Mouse (Mus musculus) hindbrain, embryonic 14.5 days (tissue): ENCODE measurements around the gene Mrvi1. TPM values are rescaled to one million over a fixed set of nuclear protein-coding genes. Genes with fewer than 3 reads are reported as not detected.

ENCODE experiments used
- ATAC-seq: fragments of 200-750 bp; cut with Nextera tagmentation; 2 replicates; pipeline ENCODE4 v1.8.0; 2017; ENCODE audit warnings: moderate number of reproducible peaks, mild to moderate bottlenecking, moderate TSS enrichment, moderate library complexity; ENCODE audit not compliant: low FRiP score
- DNase-seq: peaks from one replicate; pipeline ENCODE4 v3.0.0-alpha.2; 2015; ENCODE audit warnings: low spot score
- H3K27ac ChIP-seq: fragments of 300-500 bp; sonication (generic); 2 replicates; pipeline ENCODE4 v1.5.1; 2014; ENCODE audit warnings: mild to moderate bottlenecking, moderate library complexity
- H3K27me3 ChIP-seq: fragments of 300-500 bp; sonication (generic); 2 replicates; pipeline ENCODE4 v1.6.1; 2014; ENCODE audit warnings: mild to moderate bottlenecking, low read length, mixed read lengths; ENCODE audit not compliant: control insufficient read depth, insufficient read depth
- H3K36me3 ChIP-seq: fragments of 300-500 bp; sonication (generic); replicated peaks from 2 replicates; pipeline ENCODE4 v1.6.1; 2014; ENCODE audit not compliant: control insufficient read depth, insufficient read depth
- H3K4me1 ChIP-seq: fragments of 300-500 bp; sonication (generic); replicated peaks from 2 replicates; pipeline ENCODE4 v1.6.1; 2014; ENCODE audit warnings: antibody characterized with exemption, low read length, mixed read lengths; ENCODE audit not compliant: control insufficient read depth, insufficient read depth
- H3K4me2 ChIP-seq: fragments of 300-500 bp; sonication (generic); replicated peaks from 2 replicates; pipeline ENCODE4 v1.6.1; 2014; ENCODE audit warnings: mild to moderate bottlenecking, moderate library complexity
- H3K4me3 ChIP-seq: fragments of 300-500 bp; sonication (generic); replicated peaks from 2 replicates; pipeline ENCODE4 v1.5.1; 2014; ENCODE audit warnings: mild to moderate bottlenecking, low read length
- H3K9ac ChIP-seq: fragments of 300-500 bp; sonication (generic); 2 replicates; pipeline ENCODE4 v1.6.1; 2014
- H3K9me3 ChIP-seq: fragments of 300-500 bp; sonication (generic); 2 replicates; pipeline ENCODE4 v1.6.1; 2016; ENCODE audit warnings: low read length; ENCODE audit not compliant: control insufficient read depth
- WGBS: fragments of 180-500 bp; shearing (Covaris S2); extraction: QIAGEN DNeasy Blood & Tissue Kit; methylation state at CpG from one replicate; pipeline ENCODE4 v1.1.7; 2014; 5-methylcytosine and 5-hydroxymethylcytosine counted together
- polyA plus RNA-seq: library from polyadenylated mRNA; unstranded; fragments of >200 nt; fragmentation: Nextera tagmentation; extraction: Ambion mirVana; gene quantifications from 2 replicates; pipeline ENCODE4 v1.2.1, GENCODE M21; 2014

The Mrvi1 gene
- polyA plus RNA-seq, 1 experiment from 2014 or later, result 1.8 TPM

DNA sequence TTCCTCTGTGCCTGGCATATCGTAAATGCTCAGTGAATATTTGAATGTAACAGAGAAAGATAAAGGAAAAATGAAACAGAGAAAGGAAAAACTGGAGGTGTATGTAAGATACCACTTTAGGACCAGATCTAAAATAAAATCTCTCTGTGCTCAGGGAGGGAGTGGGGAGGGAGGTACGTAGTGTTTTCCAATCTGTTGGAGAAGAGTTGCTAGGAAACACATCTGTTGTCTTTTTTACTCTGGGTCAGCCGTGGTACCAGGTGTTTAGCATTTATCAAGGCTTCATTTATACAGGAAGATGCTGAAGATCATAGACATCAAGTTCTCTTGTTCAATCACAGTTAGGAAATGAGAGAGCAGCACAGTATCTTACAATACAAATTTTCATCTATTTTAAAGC lies 127.7 kb downstream of the Mrvi1 start:
- no peaks in the 10 kb centered on the region for H3K4me1 ChIP-seq
- ATAC-seq (no peak), DNase-seq (no peak)

DNA sequence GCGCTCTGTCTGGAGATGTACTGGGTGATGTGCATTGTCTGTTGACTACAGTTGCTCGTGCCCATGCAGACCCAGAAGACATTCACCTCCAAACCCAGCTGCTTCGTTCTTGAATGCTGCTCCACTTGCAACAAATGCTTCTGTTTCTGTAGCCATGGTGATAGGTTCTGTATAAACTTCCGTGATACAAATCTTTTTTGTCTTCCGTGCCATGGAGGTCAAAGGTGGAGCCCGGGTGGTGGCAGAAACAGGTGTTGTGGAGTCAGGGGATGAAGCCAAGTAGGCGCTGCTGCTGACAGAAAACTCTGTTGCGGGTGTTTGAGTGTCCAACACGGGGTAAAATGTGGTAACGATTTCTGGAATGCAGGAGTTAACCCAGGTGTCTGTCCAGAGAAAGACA lies 128.7 kb downstream of the Mrvi1 start:
- Histone ChIP-seq H3K4me3 (no peak overlapping the region), H3K4me2 (no peak overlapping the region), H3K9ac (no peak overlapping the region), H3K9me3 (no peaks in the 10 kb centered on the region), H3K27me3 (no peaks in the 10 kb centered on the region), H3K4me1 (no peaks in the 10 kb centered on the region), H3K36me3 (no peaks in the 10 kb centered on the region), H3K27ac (no peak overlapping the region)
- ATAC-seq (no peak), DNase-seq (no peak)
- 61% methylated on average over 10 of the region's 10 CpGs for WGBS

More for the DNA sequence above, 127.7 kb downstream of the Mrvi1 start:
- H3K9ac ChIP-seq, result no peak overlapping the region
- no peaks in the 10 kb centered on the region for H3K27me3 ChIP-seq
- H3K36me3 ChIP-seq, result no peaks in the 10 kb centered on the region
- no peak overlapping the region for H3K4me3 ChIP-seq
- WGBS, result 54% methylated on average over 3 of the region's 3 CpGs
- no peaks in the 10 kb centered on the region for H3K9me3 ChIP-seq
- no peak overlapping the region for H3K27ac ChIP-seq
- no peak overlapping the region for H3K4me2 ChIP-seq

DNA sequence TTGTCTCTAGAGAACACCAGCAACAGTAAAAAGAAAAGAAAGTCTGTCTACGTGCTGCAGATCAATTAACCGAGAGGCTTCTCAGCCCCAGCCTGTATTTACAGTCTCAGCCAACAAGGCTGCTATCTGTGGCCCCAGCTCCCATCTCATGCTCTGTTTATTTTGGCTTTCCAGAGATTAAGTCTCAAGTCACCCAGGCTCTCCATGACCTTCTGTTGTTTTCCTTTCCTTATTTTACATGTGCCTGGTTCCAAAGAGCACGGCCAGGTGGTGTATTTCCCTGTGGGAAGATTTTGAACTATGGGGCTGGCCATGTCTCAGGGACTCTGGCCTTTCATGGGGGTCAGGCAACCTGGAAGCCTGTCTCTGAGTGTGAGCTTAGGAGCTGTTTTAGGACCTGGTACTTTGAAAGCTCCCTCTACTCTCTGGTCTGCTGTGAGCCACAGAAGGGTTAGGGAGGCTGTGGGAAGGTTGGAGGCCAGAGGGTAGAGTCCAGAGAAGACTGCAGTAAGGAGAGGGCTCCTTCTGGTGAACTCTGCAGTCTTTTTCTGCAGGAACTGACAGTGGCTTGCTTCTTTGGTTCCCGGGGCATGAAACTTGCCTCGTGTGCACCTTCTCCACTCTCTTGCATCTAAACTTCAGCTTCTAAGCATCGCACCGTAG lies 130.6 kb downstream of the Mrvi1 start:
- no peak for ATAC-seq
- 82% methylated on average over 7 of the region's 7 CpGs for WGBS
- H3K4me1 ChIP-seq, result no peaks in the 10 kb centered on the region

DNA sequence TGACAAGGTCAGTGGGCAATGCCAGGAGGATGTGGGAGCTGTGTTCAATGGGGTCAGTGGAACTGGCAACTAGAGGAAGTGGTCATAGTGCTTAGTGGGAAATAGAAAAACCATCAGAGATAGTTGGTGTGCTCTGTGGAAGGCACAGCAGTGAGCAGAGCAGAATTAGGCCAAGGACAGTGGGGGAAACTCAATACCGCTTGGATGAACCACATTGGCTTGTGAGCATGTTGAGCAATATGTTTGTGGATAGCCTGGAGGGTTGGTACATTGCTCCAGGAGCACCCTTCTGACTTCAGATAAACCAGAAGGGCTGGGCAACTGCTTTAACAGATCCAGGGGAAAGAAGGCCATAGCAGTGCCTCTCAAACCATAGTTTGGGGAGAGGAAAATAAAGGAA lies 133.9 kb downstream of the Mrvi1 start:
- H3K27me3 ChIP-seq, result no peaks in the 10 kb centered on the region
- DNase-seq (no peak), ATAC-seq (no peak)
- no peak overlapping the region for H3K4me2 ChIP-seq
- H3K36me3 ChIP-seq, result no peaks in the 10 kb centered on the region
- no peak overlapping the region for H3K27ac ChIP-seq
- no peaks in the 10 kb centered on the region for H3K9me3 ChIP-seq
- peaks cover 3% of the 10 kb centered on the region; the same call in 1 of the 2 replicates for H3K4me1 ChIP-seq
- no peak overlapping the region for H3K9ac ChIP-seq
- 93% methylated on average over 1 of the region's 1 CpGs for WGBS
- H3K4me3 ChIP-seq, result no peak overlapping the region

More for the DNA sequence above, 130.6 kb downstream of the Mrvi1 start:
- DNase-seq, result no peak
- Histone ChIP-seq H3K4me3 (no peak overlapping the region), H3K27ac (no peak overlapping the region), H3K4me2 (no peak overlapping the region), H3K9ac (no peak overlapping the region), H3K9me3 (no peaks in the 10 kb centered on the region), H3K27me3 (no peaks in the 10 kb centered on the region), H3K36me3 (no peaks in the 10 kb centered on the region)

DNA sequence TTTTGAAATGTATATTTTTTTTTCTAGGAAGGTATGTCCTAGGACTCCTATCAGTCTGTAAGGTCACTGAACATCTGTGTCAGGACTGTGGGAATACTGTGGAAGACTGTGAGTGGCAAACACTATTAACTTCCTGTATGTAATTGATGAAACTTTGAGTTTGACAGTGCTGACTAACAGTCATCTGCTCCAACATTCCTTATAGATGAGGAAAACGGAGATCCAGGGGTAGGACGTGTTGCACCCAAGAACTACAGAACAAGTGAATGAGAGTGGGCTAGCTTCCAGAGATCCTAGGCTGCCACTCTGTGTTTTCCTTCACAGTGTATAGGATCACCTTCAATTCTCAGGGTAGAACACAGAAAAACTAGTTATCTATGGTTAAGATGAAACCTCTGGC lies 134.9 kb downstream of the Mrvi1 start:
- no peaks in the 10 kb centered on the region for H3K9me3 ChIP-seq
- no peak for DNase-seq

DNA sequence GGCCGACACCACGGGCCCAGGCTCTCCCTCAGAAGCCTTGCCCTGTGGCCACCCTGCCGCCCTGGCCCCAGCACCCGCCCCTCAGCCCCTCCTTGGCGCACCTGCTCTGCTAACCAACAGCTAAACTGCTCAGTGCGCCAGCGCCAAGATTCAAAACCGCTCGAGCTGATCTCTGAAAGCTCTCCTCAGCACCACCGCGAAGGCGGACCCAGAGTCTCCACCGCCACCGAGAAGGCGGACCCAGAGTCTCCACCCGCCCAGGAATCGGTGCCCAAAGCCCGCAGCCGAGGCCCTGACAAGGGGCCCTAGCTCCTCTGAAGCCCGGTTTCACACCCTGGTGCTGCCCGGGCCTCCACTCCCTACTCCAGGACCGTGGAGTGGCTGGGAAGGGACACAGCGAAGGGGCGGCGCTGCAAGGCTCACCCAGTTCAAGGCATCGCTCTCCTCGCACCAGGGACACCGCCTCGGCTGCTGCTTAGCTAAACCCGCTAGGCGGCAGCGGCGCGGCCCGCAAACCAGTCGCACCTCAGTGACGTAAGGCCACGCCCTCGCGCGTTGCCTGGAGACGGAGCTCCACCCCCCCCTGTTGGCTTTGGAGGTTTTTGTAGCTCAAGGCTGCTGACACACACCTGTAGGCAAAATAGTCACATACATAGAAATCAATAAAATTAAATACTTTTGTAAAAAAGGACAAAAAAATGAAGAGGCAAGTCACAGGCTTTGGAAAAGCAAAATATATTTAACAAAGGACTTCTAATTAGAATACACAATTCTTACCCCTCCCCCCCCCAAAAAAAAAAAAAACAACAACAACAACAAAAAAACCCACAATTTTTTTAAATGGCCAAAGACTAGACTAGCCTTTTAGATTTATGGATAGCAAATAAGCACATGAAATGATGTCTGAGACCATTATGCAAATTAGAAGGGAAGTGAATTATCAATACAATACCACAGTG lies 138.1 kb downstream of the Mrvi1 start, which contains the start of gene Rnf141:
Gene Rnf141 (minus strand): TSS at position 542 of the 959 bp plus-strand sequence.
- H3K4me3 ChIP-seq, result peak within 1 kb of the TSS; percentile 65
- H3K9ac ChIP-seq, result peak within 1 kb of the TSS; percentile 83
- ATAC-seq (peak; percentile 94), DNase-seq (peak; percentile 97)
- peak within 1 kb of the TSS; percentile 85 for H3K4me2 ChIP-seq
- H3K4me1 ChIP-seq, result peaks cover 6% of the 10 kb centered on the region; the same call in 1 of the 2 replicates
- H3K27ac ChIP-seq, result peak within 1 kb of the TSS; percentile 85
- no peaks in the 10 kb centered on the region for H3K9me3 ChIP-seq
- WGBS, result under 1% methylated on average over 42 of the region's 42 CpGs
- H3K27me3 ChIP-seq, result no peaks in the 10 kb centered on the region
- no peaks in the 10 kb centered on the region for H3K36me3 ChIP-seq

More for the DNA sequence above, 134.9 kb downstream of the Mrvi1 start:
- Histone ChIP-seq H3K4me3 (no peak overlapping the region), H3K4me1 (peaks cover 6% of the 10 kb centered on the region; the same call in 1 of the 2 replicates), H3K4me2 (no peak overlapping the region), H3K9ac (no peak overlapping the region), H3K27ac (no peak overlapping the region), H3K27me3 (no peaks in the 10 kb centered on the region), H3K36me3 (no peaks in the 10 kb centered on the region)
- 89% methylated on average over 2 of the region's 2 CpGs for WGBS
- ATAC-seq, result no peak

DNA sequence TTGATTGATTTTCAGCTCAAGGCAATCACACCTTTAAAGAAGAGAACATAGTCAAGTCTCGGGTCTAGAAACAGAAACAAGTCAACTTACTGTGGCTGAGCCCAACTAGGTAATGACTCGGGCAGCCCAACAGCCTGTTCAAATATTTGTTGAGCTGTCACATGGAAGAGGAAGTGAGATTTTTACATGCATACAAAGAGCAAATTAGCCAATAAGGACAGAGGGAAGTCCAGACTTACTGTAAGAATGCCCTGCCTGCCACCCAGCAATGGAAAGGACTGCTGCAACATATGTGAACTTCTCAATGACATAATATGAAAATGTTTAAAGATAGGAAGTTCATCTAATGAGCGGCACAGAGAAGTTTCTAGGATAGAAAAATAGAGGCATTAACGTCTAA lies 141.9 kb downstream of the Mrvi1 start:
- Histone ChIP-seq H3K4me1 (peaks cover 6% of the 10 kb centered on the region; the same call in 1 of the 2 replicates), H3K36me3 (peaks cover 9% of the 10 kb centered on the region), H3K4me3 (no peak overlapping the region), H3K9me3 (no peaks in the 10 kb centered on the region), H3K9ac (no peak overlapping the region), H3K27me3 (no peaks in the 10 kb centered on the region), H3K27ac (no peak overlapping the region), H3K4me2 (no peak overlapping the region)
- 88% methylated on average over 4 of the region's 4 CpGs for WGBS
- ATAC-seq (no peak), DNase-seq (no peak)

DNA sequence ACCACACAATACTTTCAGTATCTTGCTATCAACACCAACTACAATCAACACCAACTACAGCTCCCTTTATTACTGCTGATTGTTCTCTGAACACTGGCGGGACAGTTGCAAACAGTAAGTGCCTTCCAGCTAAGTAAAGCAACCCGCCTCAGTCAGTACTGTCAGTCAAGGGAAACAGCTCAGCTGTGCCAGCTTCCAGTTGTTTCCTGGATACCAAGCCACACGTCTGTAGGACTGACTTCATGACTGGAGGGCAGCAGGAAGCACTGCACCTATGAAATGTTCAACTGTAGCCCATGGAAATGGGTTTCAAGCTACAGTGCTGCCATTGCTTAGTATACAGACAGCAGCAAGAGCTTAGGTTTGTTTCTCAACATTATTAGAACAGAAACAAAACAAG lies 147.7 kb downstream of the Mrvi1 start:
- H3K27ac ChIP-seq, result no peak overlapping the region
- H3K9me3 ChIP-seq, result no peaks in the 10 kb centered on the region
- 66% methylated on average over 3 of the region's 3 CpGs for WGBS

DNA sequence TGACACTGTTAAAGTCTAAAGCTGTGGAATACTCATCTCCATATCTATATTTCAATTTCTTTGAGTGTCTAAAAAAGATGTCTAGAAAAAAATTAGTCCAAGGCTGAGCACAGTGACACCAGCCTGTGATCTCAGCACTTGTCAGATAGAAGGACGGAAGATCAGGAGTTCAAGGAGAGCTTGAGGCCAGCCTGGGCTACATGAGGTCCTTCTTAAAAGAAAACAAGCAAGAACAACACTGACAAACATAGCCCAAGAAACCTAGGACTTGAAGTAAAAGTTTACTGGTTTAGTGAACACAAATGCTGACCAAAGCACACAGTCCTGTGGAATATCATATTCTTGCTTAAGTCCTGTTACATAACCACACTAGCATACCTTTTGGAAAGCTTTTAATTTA lies 148.2 kb downstream of the Mrvi1 start:
- H3K27ac ChIP-seq, result no peak overlapping the region
- H3K4me3 ChIP-seq, result no peak overlapping the region
- no peak overlapping the region for H3K4me2 ChIP-seq
- 100% methylated on average over 1 of the region's 1 CpGs for WGBS
- DNase-seq (no peak), ATAC-seq (no peak)
- H3K4me1 ChIP-seq, result no peaks in the 10 kb centered on the region
- H3K9ac ChIP-seq, result no peak overlapping the region
- H3K9me3 ChIP-seq, result no peaks in the 10 kb centered on the region
- H3K36me3 ChIP-seq, result peaks cover 33% of the 10 kb centered on the region
- H3K27me3 ChIP-seq, result no peaks in the 10 kb centered on the region

More for the DNA sequence above, 147.7 kb downstream of the Mrvi1 start:
- DNase-seq, result no peak
- no peak overlapping the region for H3K9ac ChIP-seq
- H3K4me3 ChIP-seq, result no peak overlapping the region
- H3K4me1 ChIP-seq, result no peaks in the 10 kb centered on the region
- ATAC-seq, result no peak
- peaks cover 33% of the 10 kb centered on the region for H3K36me3 ChIP-seq
- H3K4me2 ChIP-seq, result no peak overlapping the region
- no peaks in the 10 kb centered on the region for H3K27me3 ChIP-seq
